Mouse (Mus musculus): ENCODE data around the gene Syt6.
A peak's percentile ranks its signal among the peaks of the same experiment; 100 is the strongest.

Syt6 gene

GRCm38 (mm10) chr3:103575156-103575892, at the start of gene Syt6:
Gene Syt6 (plus strand): TSS chr3:103575231.
- peak; percentile 43 for DNase-seq

- DNase-seq: no peak
These were observed 48.8 kb upstream of the Syt6 start for GRCm38 (mm10) chr3:103526201-103526704.

- no peak for DNase-seq
These were observed 48.2 kb upstream of the Syt6 start for GRCm38 (mm10) chr3:103526864-103527263.

- no peak for DNase-seq
These were observed 41.0 kb upstream of the Syt6 start for GRCm38 (mm10) chr3:103534036-103534435.

- no peak for DNase-seq
These were observed 39.8 kb upstream of the Syt6 start for GRCm38 (mm10) chr3:103535207-103535606.

GRCm38 (mm10) chr3:103539148-103539547, 35.9 kb upstream of the Syt6 start:
- DNase-seq: peak; percentile 31

GRCm38 (mm10) chr3:103546166-103546565, 28.9 kb upstream of the Syt6 start:
- no peak for DNase-seq

- DNase-seq: no peak
These were observed 28.4 kb upstream of the Syt6 start for GRCm38 (mm10) chr3:103546626-103547025.

GRCm38 (mm10) chr3:103550236-103550635, 24.8 kb upstream of the Syt6 start:
- no peak for DNase-seq

- no peak for DNase-seq
These were observed 7.8 kb upstream of the Syt6 start for GRCm38 (mm10) chr3:103567226-103567625.

GRCm38 (mm10) chr3:103572526-103572925, 2.5 kb upstream of the Syt6 start:
- no peak for DNase-seq

GRCm38 (mm10) chr3:103573106-103573790, 1.8 kb upstream of the Syt6 start:
- no peak for DNase-seq

- peak; percentile 35 for DNase-seq
These were observed 1.3 kb upstream of the Syt6 start for GRCm38 (mm10) chr3:103573791-103574166.

GRCm38 (mm10) chr3:103574566-103575155, 370 bp upstream of the Syt6 start:
- DNase-seq: peak; percentile 44

GRCm38 (mm10) chr3:103575893-103576641, 1.0 kb downstream of the Syt6 start:
- peak; percentile 16 for DNase-seq

GRCm38 (mm10) chr3:103587136-103587535, 12.1 kb downstream of the Syt6 start:
- DNase-seq: peak; percentile 21

GRCm38 (mm10) chr3:103587672-103588071, 12.6 kb downstream of the Syt6 start:
- DNase-seq: no peak

- DNase-seq: no peak
These were observed 14.6 kb downstream of the Syt6 start for GRCm38 (mm10) chr3:103589636-103590035.

- DNase-seq: no peak
These were observed 17.6 kb downstream of the Syt6 start for GRCm38 (mm10) chr3:103592636-103593035.

GRCm38 (mm10) chr3:103593631-103594030, 18.6 kb downstream of the Syt6 start:
- DNase-seq: no peak

GRCm38 (mm10) chr3:103595271-103595810, 20.3 kb downstream of the Syt6 start:
- DNase-seq: no peak

- DNase-seq: no peak
These were observed 22.6 kb downstream of the Syt6 start for GRCm38 (mm10) chr3:103597586-103597985.

GRCm38 (mm10) chr3:103601011-103601410, 26.0 kb downstream of the Syt6 start:
- DNase-seq: no peak
